Mouse (Mus musculus) kidney, postnatal 14 days (tissue): ENCODE results near the gene Spin2d.
"Not testable (repeated sequence)": the region's sequence is repeated elsewhere in the genome, so short reads cannot be mapped to it uniquely, and the experiment has no call there.

Experiments used
- DNase-seq: peaks from one replicate; pipeline ENCODE4 v3.0.0; 2022; ENCODE audit warnings: mixed read lengths

Spin2d gene

DNA sequence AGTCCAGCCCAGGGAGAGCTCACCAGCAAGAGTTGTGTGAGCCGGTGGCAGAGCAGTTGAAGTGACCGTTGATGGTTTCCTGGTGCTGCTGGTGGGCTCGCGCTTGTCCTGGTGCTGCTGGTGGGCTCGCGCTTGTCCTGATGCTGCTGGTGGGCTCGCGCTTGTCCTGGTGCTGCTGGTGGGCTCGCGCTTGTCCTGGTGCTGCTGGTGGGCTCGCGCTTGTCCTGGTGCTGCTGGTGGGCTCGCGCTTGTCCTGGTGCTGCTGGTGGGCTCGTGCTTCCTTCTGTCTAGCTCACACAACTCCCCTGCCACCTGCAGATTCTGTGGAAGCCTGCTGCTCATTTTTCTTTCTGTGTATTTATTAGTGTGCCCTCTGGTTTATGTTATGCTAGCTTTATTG is at the start of gene Spin2d:
TSS of gene Spin2d (minus strand) at position 101 of the 400 bp plus-strand sequence.
- not testable (repeated sequence) for DNase-seq

- DNase-seq, result no peak
These were observed 48.6 kb upstream of the Spin2d start for GRCm38 (mm10) chrX:73225365-73225764.

DNA sequence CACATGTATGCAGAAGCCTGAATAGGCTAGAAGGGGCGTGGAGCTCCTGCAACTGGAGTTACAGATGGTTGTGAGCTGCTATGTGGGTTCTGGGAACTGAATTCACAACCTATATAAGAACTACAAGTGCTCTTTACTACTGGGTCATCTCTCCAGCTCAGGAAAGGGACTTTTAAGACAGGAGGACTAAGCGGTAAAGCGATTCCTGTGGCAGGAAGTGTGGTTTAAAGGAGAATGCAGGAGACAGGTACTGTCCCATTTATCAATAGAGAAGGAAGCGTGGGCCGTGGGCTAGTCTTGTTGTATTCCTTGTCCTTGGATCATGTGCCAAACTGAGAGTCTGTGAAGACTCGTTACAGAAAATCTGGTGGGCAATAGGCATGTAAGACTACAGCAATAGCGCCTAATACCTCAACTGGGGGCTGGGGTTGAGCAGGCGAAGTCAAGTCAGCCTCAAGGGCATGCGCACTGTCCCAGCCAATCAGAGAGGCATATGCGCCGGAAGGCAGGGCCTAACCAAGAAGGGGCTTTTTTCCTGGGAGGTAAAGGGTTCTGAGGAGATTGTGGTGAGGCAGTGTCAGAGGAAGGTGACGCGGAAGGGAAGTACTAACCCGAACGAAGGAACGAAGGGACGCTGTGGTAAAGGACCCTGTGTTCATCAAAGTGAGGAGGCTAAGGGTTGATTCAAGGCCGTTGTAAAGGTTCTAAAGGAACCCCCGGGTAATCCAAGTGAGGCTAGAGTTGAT is 37.2 kb upstream of the Spin2d start, which contains the start of gene Xlr4b:
TSS of gene Xlr4b (plus strand) at position 515 of the 746 bp plus-strand sequence.
- not testable (repeated sequence) for DNase-seq

GRCm38 (mm10) chrX:73191934-73192333 is 15.1 kb upstream of the Spin2d start, which contains the start of gene Xlr3b:
TSS of gene Xlr3b (plus strand) at chrX:73192207.
- DNase-seq, result peak; percentile 30

DNA sequence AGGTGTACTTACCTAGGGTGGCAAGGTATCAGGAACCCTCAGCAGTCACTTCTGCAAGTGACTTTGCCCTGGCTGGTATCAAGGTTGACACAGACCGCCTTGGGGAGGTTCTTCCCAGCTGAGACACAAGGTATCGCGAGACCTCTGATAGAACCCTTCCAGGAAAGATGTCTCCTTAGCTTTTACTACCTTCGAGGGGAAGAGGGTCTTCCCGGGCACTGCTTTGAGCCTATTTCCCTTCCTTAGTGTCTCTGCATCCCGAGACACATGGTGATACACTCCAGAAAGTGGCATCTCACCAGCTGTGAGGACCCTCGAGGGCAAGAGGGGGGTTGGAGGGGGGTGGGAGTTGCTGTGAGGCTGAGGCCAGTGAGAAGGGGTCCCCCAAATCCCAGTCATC is 27.4 kb downstream of the Spin2d start, which contains the start of gene DXBay18:
TSS of gene DXBay18 (minus strand) at position 101 of the 400 bp plus-strand sequence.
- not testable (repeated sequence) for DNase-seq

- DNase-seq, result not testable (repeated sequence)
These were observed 28.3 kb downstream of the Spin2d start, which contains the start of gene Xlr5b for GRCm38 (mm10) chrX:73148496-73148895. TSS of gene Xlr5b (plus strand) at chrX:73148796.

DNA sequence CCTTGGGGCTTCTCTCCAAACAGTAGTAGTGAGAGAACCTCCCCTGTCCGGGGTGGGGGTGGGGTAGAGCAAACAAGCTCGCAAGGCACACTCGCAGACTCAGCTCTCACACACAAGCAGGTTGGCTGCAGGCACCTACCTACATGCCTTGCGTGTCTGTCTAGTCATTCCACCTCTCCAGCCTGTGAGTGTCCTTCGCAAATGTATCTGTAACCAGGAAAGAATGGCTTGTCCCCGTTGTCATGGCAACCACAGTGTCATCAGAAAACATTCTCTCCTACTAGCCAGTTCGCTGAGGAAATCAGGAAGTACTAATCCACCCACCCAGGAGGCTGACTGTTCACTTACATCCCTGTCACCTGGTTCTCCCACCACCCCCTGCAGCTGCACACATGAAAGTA is 33.6 kb downstream of the Spin2d start:
- DNase-seq, result not testable (repeated sequence)
